15 mouse cellular contexts compared by ENCODE assay signal in the genomic region with DNA sequence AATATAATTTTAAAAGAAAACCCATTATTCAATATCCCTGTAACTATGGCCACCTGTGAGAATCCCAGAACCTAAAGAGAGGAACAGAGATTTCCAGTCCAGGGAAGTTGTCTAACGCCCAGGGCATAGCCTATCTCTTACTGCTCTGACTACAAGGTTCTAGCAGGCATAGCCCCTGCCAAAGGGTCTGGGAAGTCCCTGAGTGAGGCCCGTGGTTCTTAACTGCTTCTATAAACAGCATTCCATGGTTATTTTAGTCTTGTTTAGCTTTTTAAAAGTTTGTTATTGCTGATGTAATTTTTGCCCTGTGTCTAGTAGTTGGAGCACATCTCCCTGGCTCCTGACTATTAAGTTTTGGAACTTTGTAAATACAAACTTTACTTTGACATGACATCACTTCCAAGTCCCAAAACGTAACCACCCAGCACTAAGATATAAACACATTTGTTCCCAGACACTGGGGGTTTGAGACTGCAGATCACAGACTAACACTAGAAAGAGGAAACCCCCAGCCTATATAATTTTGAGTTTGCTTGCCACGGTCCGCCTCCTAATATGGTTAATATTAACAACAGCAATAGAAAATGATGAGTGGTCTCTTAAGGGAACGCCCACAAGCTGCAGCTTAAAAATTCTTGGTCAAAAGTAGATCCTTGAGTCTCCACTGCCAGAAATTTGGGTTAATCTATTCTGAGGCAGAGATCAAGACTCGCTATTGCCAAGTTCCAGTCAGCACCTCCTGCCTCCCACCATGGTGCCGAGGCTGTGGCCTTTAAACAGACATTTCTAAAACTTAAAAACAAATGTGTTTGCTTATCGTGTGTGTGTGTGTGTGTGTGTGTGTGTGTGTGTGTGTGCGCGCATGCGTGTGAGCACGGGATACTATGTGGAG. TPM values are rescaled to one million over a fixed set of nuclear protein-coding genes. Genes with fewer than 3 reads are reported as not detected.
DNase-seq lines count a peak whose midpoint lies in the region; ATAC-seq and TF ChIP-seq lines count a peak whose summit lies in the region.
"Had no signal": no experiment of that assay in that cellular context is flagged by ENCODE, and none has a peak within 500 bp of the region (broad histone marks: within the 10 kb centered on the region; RNA-seq: fewer than 3 reads in every experiment).

No protein-coding gene starts in this region.

- peak overlapping the region; percentile 23; the same call in 1 of the 2 replicates for H3K27ac ChIP-seq in heart, embryonic 15.5 days
- no peak overlapping the region for H3K27ac ChIP-seq in heart, embryonic 12.5 days (ENCODE audit: poor library complexity, severe bottlenecking)
- no peak overlapping the region for H3K27ac ChIP-seq in lung, postnatal 0 days (ENCODE audit: low read length)
- peak overlapping the region; percentile 31; the same call in 1 of the 2 replicates for H3K27ac ChIP-seq in stomach, embryonic 16.5 days (ENCODE audit: low read length)
- H3K27ac ChIP-seq in layer of hippocampus, adult 2 months = no peak overlapping the region
- H3K27ac ChIP-seq: liver, embryonic 13.5 days had no signal

- H3K9me3 ChIP-seq in heart, embryonic 15.5 days (replicated peaks) = no peaks in the 10 kb centered on the region
- no peaks in the 10 kb centered on the region for H3K9me3 ChIP-seq in heart, embryonic 12.5 days (replicated peaks)
- H3K9me3 ChIP-seq in lung, postnatal 0 days (ENCODE audit: low read length) = no peaks in the 10 kb centered on the region
- no peaks in the 10 kb centered on the region for H3K9me3 ChIP-seq in stomach, embryonic 16.5 days (replicated peaks; ENCODE audit: control insufficient read depth, low read length)
- H3K9me3 ChIP-seq: liver, embryonic 13.5 days had no signal

- WGBS in heart, embryonic 15.5 days = 56% methylated on average over 13 of the region's 13 CpGs
- 64% methylated on average over 13 of the region's 13 CpGs for WGBS in heart, embryonic 12.5 days
- WGBS in lung, postnatal 0 days = 57% methylated on average over 13 of the region's 13 CpGs
- WGBS in stomach, embryonic 16.5 days = 63% methylated on average over 13 of the region's 13 CpGs

- no peak overlapping the region for H3K9ac ChIP-seq in heart, embryonic 15.5 days
- H3K9ac ChIP-seq in heart, embryonic 12.5 days = no peak overlapping the region
- no peak overlapping the region for H3K9ac ChIP-seq in lung, postnatal 0 days (replicated peaks; ENCODE audit: low read depth)
- no peak overlapping the region for H3K9ac ChIP-seq in stomach, embryonic 16.5 days (ENCODE audit: low read length)
- H3K9ac ChIP-seq: liver, embryonic 13.5 days had no signal

- no peak for TF ChIP-seq CTCF in lung, postnatal 0 days (IDR thresholded peaks at IDR 0.05)
- no peak for TF ChIP-seq CTCF in layer of hippocampus, adult 2 months (conservative IDR thresholded peaks at IDR 0.05)

- peak; percentile 17 for DNase-seq in heart, postnatal 25 days (ENCODE audit: low spot score)
- DNase-seq in lung, postnatal 0 days (ENCODE audit: low spot score) = peak; percentile 60
- DNase-seq in left cerebral cortex, adult 18-20 months (ENCODE audit: low spot score in 2 of 2) = no peak
- no peak for DNase-seq in layer of hippocampus, adult 2 months (ENCODE audit: low spot score in 2 of 2)
- DNase-seq: cerebellum, postnatal 14 days; kidney, postnatal 10 days; liver, embryonic 13.5 days; right cerebral cortex, postnatal 4 days; thymus, postnatal 36 days had no signal

- no peak overlapping the region for H3K4me3 ChIP-seq in heart, embryonic 15.5 days
- no peak overlapping the region for H3K4me3 ChIP-seq in heart, embryonic 12.5 days
- H3K4me3 ChIP-seq in lung, postnatal 0 days (ENCODE audit: low read depth, low read length) = no peak overlapping the region
- H3K4me3 ChIP-seq in stomach, embryonic 16.5 days (replicated peaks; ENCODE audit: low read length) = no peak overlapping the region
- H3K4me3 ChIP-seq in layer of hippocampus, adult 2 months = no peak overlapping the region
- H3K4me3 ChIP-seq: liver, embryonic 13.5 days had no signal

- intact Hi-C loops in heart, postnatal 25 days (cut with DNase I) = loop anchor here (10.0 kb wide), 3 partner anchors 232 to 402 kb away; no protein-coding TSS in a partner anchor

- no peaks in the 10 kb centered on the region for H3K36me3 ChIP-seq in heart, embryonic 15.5 days
- H3K36me3 ChIP-seq in heart, embryonic 12.5 days = no peaks in the 10 kb centered on the region
- no peaks in the 10 kb centered on the region for H3K36me3 ChIP-seq in lung, postnatal 0 days (ENCODE audit: insufficient read depth, low read length)
- no peaks in the 10 kb centered on the region for H3K36me3 ChIP-seq in stomach, embryonic 16.5 days (ENCODE audit: control insufficient read depth, insufficient read depth, low read length)
- H3K36me3 ChIP-seq: liver, embryonic 13.5 days had no signal

- no peak overlapping the region for H3K4me2 ChIP-seq in heart, embryonic 15.5 days
- H3K4me2 ChIP-seq in heart, embryonic 12.5 days = no peak overlapping the region
- H3K4me2 ChIP-seq in lung, postnatal 0 days (replicated peaks; ENCODE audit: low read depth, low read length) = no peak overlapping the region
- H3K4me2 ChIP-seq in stomach, embryonic 16.5 days (ENCODE audit: low read depth, low read length) = no peak overlapping the region
- H3K4me2 ChIP-seq: liver, embryonic 13.5 days had no signal

- H3K27me3 ChIP-seq in heart, embryonic 15.5 days = peaks cover 10% of the 10 kb centered on the region; the same call in 1 of the 2 replicates
- no peaks in the 10 kb centered on the region; the same call in 1 of the 2 replicates for H3K27me3 ChIP-seq in heart, embryonic 12.5 days (replicated peaks)
- peaks cover 7% of the 10 kb centered on the region; the same call in 1 of the 2 replicates for H3K27me3 ChIP-seq in lung, postnatal 0 days (replicated peaks; ENCODE audit: insufficient read depth, low read length)
- peaks cover 11% of the 10 kb centered on the region for H3K27me3 ChIP-seq in stomach, embryonic 16.5 days (ENCODE audit: control insufficient read depth, insufficient read depth, low read length)

- peak; percentile 19; the same call in 1 of the 2 replicates for TF ChIP-seq EP300 in lung, postnatal 0 days (IDR thresholded peaks at IDR 0.05)

- peaks cover 13% of the 10 kb centered on the region for H3K4me1 ChIP-seq in heart, embryonic 15.5 days (replicated peaks)
- H3K4me1 ChIP-seq in heart, embryonic 12.5 days (replicated peaks) = peaks cover 12% of the 10 kb centered on the region
- H3K4me1 ChIP-seq in lung, postnatal 0 days (ENCODE audit: insufficient read depth, low read depth, low read length) = peaks cover 7% of the 10 kb centered on the region; the same call in 1 of the 2 replicates
- H3K4me1 ChIP-seq in stomach, embryonic 16.5 days (ENCODE audit: control insufficient read depth, insufficient read depth, low read length) = 0 out of 2 replicates have a peak, but pooled peaks cover 4% of the 10 kb centered on the region

- peak; percentile 48; the same call in 1 of the 2 replicates for ATAC-seq in heart, embryonic 15.5 days (replicated peaks; ENCODE audit: insufficient number of reproducible peaks, insufficient read depth, low FRiP score, low read depth)
- no peak for ATAC-seq in heart, embryonic 12.5 days (ENCODE audit: insufficient number of reproducible peaks, low FRiP score)
- ATAC-seq in lung, postnatal 0 days = peak; percentile 76
- no peak for ATAC-seq in stomach, embryonic 16.5 days (ENCODE audit: insufficient read depth, low FRiP score)
- ATAC-seq: forebrain, embryonic 16.5 days had no signal

RNA-seq across cellular contexts. Expression of gene Rgs6, which starts 24.9 kb away (rescaled TPM):
- polyA plus RNA-seq in heart, embryonic 15.5 days (2015; fragmentation: Nextera tagmentation; extraction: Ambion mirVana) = 11.2 and 12.3 TPM in 2 replicates
- 15.2 and 17.7 TPM in 2 replicates for polyA plus RNA-seq in heart, embryonic 12.5 days (2016; fragmentation: Nextera tagmentation; extraction: Ambion mirVana)
- total RNA-seq in heart, postnatal 25 days (2021) = 10 to 100 TPM; 12.6 to 13.8 TPM
- polyA plus RNA-seq in lung, postnatal 0 days (2015; fragmentation: Nextera tagmentation; extraction: Ambion mirVana) = 2.6 and 4.8 TPM in 2 replicates
- polyA plus RNA-seq in stomach, embryonic 16.5 days (2015; fragmentation: Nextera tagmentation; extraction: Ambion mirVana) = 1.5 and 1.6 TPM in 2 replicates
- total RNA-seq in left cerebral cortex, adult 18-20 months (2021) = 10 to 100 TPM; 63.9 to 70.1 TPM
- total RNA-seq in layer of hippocampus, adult 2 months (2021) = 10 to 100 TPM; 10.2 to 10.4 TPM
- total RNA-seq: megakaryocyte-erythroid progenitor cell, adult 5-6 weeks had no signal
- polyA plus RNA-seq: C2C12 had no signal

Comparison
In these comparisons a context has a peak if more than half of its experiments do, and no peak if none do; other contexts are left out.
1. ATAC-seq: peak in heart, embryonic 15.5 days (single experiment) and lung, postnatal 0 days (single experiment); none in heart, embryonic 12.5 days (single experiment) and stomach, embryonic 16.5 days (single experiment).
2. H3K27ac ChIP-seq: peak in heart, embryonic 15.5 days (single experiment) and stomach, embryonic 16.5 days (single experiment); none in heart, embryonic 12.5 days (single experiment), lung, postnatal 0 days (single experiment) and layer of hippocampus, adult 2 months (single experiment).
3. DNase-seq: peak in heart, postnatal 25 days (single experiment) and lung, postnatal 0 days (single experiment); none in left cerebral cortex, adult 18-20 months (0 of 2) and layer of hippocampus, adult 2 months (0 of 2).